Mouse (Mus musculus) hindbrain, embryonic 15.5 days (tissue): ENCODE measurements at regions not wholly inside any gene's neighbourhood (a gene's known extent, or its start where the extent isn't known, plus 50 kb on each side); places are given as distances from the start of the nearest gene placed in this dataset.

Experiments
- ATAC-seq: fragments of 200-750 bp; cut with Nextera tagmentation; 2 replicates; pipeline ENCODE4 v1.8.0; 2017; ENCODE audit warnings: low read depth, moderate number of reproducible peaks, moderate TSS enrichment; ENCODE audit not compliant: low FRiP score
- H3K27ac ChIP-seq: fragments of 300-500 bp; sonication (generic); replicated peaks from 2 replicates; pipeline ENCODE4 v1.5.1; 2015; ENCODE audit warnings: mild to moderate bottlenecking, inconsistent platforms
- H3K27me3 ChIP-seq: fragments of 300-500 bp; sonication (generic); 2 replicates; pipeline ENCODE4 v1.6.1; 2015; ENCODE audit warnings: control low read depth, inconsistent platforms
- H3K36me3 ChIP-seq: fragments of 300-500 bp; sonication (generic); 2 replicates; pipeline ENCODE4 v1.6.1; 2015; ENCODE audit warnings: control low read depth, inconsistent platforms
- H3K4me1 ChIP-seq: fragments of 300-500 bp; sonication (generic); replicated peaks from 2 replicates; pipeline ENCODE4 v1.6.1; 2015; ENCODE audit warnings: control low read depth, inconsistent platforms
- H3K4me2 ChIP-seq: fragments of 300-500 bp; sonication (generic); 2 replicates; pipeline ENCODE4 v1.6.1; 2015; ENCODE audit warnings: moderate library complexity, mild to moderate bottlenecking, inconsistent platforms
- H3K4me3 ChIP-seq: fragments of 300-500 bp; sonication (generic); 2 replicates; pipeline ENCODE4 v1.5.1; 2015; ENCODE audit warnings: mild to moderate bottlenecking, inconsistent platforms
- H3K9ac ChIP-seq: fragments of 300-500 bp; sonication (generic); 2 replicates; pipeline ENCODE4 v1.6.1; 2015; ENCODE audit warnings: inconsistent platforms
- H3K9me3 ChIP-seq: fragments of 300-500 bp; sonication (generic); 2 replicates; pipeline ENCODE4 v1.6.1; 2016; ENCODE audit warnings: control low read depth, inconsistent platforms
- WGBS: fragments of 180-500 bp; shearing (Covaris S2); methylation state at CpG from one replicate; pipeline ENCODE4 v1.1.7; 2015; 5-methylcytosine and 5-hydroxymethylcytosine counted together

DNA sequence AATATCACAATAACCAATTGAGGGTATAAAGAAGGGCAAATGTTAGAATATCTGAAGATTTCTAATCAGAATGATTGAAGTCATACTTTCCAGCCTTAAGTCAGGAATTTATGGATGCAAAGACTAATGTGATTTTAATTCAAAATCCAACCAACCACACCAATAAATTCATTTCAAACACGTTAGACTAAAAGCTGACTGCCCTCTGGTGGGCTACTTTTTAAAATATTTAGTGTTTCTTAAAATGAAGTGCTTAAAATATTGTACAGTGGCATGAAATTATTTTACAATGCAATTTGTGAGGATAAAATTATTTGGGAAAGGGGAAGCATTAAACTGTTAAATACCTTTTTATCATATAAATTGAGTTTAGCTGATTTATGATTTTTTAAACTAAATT lies 154.4 kb upstream of the Sp4 start:
- ATAC-seq: no peak
- 33% methylated on average over 1 of the region's 1 CpGs for WGBS
- H3K36me3 ChIP-seq: no peaks in the 10 kb centered on the region

DNA sequence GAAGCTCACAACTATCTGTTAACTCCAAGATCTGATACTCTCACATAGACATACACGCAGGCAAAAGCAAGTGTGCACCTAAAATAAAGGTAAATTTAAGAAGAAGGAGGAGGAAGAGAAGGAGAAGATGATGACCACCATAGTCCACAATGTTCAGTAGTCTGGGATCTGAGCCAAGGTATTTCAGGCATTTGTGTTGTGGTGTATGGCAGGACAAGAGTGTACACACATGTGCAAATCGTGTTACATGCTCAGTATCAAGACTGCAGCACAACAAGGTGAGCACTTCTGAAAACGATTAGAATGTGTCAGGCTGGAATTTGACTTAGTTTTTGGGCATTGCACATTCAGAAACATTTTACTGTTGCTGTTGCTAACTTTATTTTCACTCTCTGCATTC lies 138.4 kb upstream of the Sp4 start:
- Histone ChIP-seq H3K4me3 (no peak overlapping the region), H3K36me3 (no peaks in the 10 kb centered on the region), H3K27ac (no peak overlapping the region), H3K4me2 (no peak overlapping the region), H3K27me3 (no peaks in the 10 kb centered on the region), H3K4me1 (no peaks in the 10 kb centered on the region), H3K9me3 (no peaks in the 10 kb centered on the region), H3K9ac (no peak overlapping the region)
- ATAC-seq: no peak
- 85% methylated on average over 3 of the region's 3 CpGs for WGBS

More for the DNA sequence above, 154.4 kb upstream of the Sp4 start:
- H3K9ac ChIP-seq: no peak overlapping the region
- no peak overlapping the region for H3K4me2 ChIP-seq
- peaks cover 9% of the 10 kb centered on the region; the same call in 1 of the 2 replicates for H3K4me1 ChIP-seq
- no peak overlapping the region for H3K27ac ChIP-seq
- no peaks in the 10 kb centered on the region for H3K9me3 ChIP-seq
- H3K27me3 ChIP-seq: peaks cover 33% of the 10 kb centered on the region
- H3K4me3 ChIP-seq: no peak overlapping the region

DNA sequence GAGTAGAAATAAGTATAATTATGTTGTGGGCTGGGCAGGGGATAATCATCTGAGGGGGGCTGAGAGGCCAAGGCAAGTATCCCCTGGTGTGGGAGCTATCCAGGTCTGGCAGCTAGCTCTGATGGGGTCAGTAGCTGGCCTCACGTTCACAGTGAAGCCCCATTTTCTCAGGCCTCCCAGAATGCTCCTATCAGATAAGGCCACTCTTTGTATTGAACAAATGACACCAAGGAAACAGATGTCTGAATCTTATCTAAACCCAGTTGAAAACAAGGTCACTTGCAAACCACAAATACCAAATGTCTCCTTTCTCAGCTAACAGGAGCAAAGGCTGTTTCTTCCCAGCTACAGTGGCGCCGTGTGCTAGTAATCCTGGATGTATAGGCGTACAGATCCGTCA lies 137.6 kb upstream of the Sp4 start:
- Histone ChIP-seq H3K9me3 (no peaks in the 10 kb centered on the region), H3K4me2 (no peak overlapping the region), H3K4me3 (no peak overlapping the region), H3K27ac (no peak overlapping the region), H3K4me1 (no peaks in the 10 kb centered on the region), H3K27me3 (no peaks in the 10 kb centered on the region), H3K9ac (no peak overlapping the region), H3K36me3 (no peaks in the 10 kb centered on the region)
- WGBS: 91% methylated on average over 5 of the region's 5 CpGs
- no peak for ATAC-seq

DNA sequence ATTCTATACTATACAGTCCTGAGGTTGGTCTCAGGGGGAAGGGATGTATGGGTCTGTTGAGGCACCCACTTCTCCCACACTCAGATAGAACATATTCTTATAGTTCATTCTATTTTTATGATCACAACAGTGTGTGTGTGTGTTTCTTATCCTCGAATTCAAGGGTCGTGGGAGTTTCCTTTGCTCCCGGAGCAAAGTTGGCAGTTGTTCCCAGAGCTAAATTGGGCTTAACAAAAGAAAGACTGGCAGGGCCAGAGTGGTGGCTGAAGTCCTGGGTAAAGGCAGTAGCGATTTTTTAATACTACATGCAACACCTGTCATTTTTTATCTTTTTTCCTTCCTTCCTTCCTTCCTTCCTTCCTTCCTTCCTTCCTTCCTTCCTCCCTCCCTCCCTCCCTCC lies 131.5 kb upstream of the Sp4 start:
- Histone ChIP-seq H3K36me3 (no peaks in the 10 kb centered on the region), H3K4me1 (no peaks in the 10 kb centered on the region), H3K9ac (no peak overlapping the region), H3K27me3 (no peaks in the 10 kb centered on the region), H3K9me3 (no peaks in the 10 kb centered on the region), H3K27ac (no peak overlapping the region), H3K4me3 (no peak overlapping the region), H3K4me2 (no peak overlapping the region)
- no peak for ATAC-seq
- WGBS: 68% methylated on average over 4 of the region's 4 CpGs

DNA sequence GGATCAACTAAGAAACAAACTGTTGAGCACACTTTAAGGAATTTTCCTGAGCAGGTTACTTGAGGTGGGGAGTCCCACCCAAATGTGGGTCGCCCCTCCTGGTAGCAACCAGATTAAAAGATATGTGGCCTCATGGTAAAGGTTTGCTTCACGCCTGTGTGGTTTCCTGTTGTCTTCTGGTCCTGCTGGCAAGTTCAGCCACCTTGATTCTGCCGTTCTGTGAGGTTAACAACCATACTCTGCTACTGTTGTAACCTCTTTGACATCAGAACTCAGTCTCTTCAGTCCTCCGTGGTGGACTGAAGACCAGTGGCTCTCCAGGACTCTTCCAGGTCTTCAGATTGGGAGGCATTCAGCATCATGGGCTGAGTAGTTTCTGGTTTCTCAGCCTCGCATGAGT lies 127.1 kb upstream of the Sp4 start:
- no peaks in the 10 kb centered on the region for H3K36me3 ChIP-seq
- H3K9ac ChIP-seq: no peak overlapping the region
- H3K4me2 ChIP-seq: no peak overlapping the region
- H3K9me3 ChIP-seq: no peaks in the 10 kb centered on the region
- H3K27ac ChIP-seq: no peak overlapping the region
- H3K4me1 ChIP-seq: no peaks in the 10 kb centered on the region
- H3K27me3 ChIP-seq: no peaks in the 10 kb centered on the region
- no peak overlapping the region for H3K4me3 ChIP-seq
- WGBS: 83% methylated on average over 5 of the region's 5 CpGs
- ATAC-seq: no peak

DNA sequence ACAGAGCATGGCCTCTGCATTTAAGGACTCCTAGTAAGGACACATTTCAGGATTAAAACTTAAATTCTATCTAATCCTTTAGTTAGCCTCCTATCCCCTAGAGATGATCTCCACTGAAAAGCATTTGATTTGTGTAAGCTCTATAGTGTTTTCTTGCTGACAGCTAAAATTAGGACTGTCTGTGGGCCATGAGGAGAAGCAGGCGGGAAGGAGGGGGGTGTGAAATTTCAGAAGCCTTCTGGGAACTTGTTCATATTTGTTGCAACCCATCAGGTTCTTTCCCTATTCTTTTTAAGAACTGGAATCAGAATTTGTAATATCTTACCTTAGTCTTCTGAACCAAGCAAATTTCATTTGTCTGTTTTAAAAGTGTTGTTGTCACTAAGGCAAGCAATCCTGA lies 114.7 kb upstream of the Sp4 start:
- H3K36me3 ChIP-seq: no peaks in the 10 kb centered on the region
- H3K27ac ChIP-seq: no peak overlapping the region
- H3K9me3 ChIP-seq: no peaks in the 10 kb centered on the region
- no peak for ATAC-seq
- H3K9ac ChIP-seq: no peak overlapping the region
- no peaks in the 10 kb centered on the region for H3K4me1 ChIP-seq
- no peaks in the 10 kb centered on the region for H3K27me3 ChIP-seq
- WGBS: 84% methylated on average over 1 of the region's 1 CpGs
- no peak overlapping the region for H3K4me3 ChIP-seq
- no peak overlapping the region for H3K4me2 ChIP-seq

DNA sequence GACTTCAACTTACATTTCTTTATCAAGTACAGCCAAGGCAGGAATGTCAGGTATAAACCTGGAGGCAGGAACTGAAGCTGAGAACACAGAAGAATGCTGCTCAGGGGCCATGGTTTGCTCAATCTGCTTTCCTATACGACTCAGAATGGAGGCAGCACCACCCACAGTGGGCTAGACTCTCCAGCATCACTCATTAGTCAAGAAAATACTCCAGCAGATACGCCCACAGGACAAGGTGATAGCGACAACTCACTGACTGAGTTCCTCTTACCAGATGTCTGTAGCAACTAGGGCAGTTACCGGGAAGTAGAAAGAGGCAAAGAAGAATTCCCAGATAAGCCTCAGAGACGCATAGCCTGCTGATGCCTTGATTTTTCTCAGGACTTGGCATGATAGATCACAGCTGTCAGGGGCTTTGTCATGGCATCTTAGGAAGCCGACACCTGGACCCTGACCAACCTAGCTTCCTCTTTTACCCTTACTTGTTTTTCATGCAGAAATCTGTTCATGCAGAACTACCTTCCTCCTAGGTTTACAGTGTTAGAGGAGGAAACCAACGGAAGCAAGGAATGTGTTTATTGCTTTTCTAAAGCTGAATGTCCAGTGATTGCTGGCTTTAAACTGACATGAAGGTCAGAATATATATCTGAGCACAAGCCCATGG lies 110.7 kb upstream of the Sp4 start:
- no peak overlapping the region for H3K4me2 ChIP-seq
- H3K36me3 ChIP-seq: no peaks in the 10 kb centered on the region
- no peak overlapping the region for H3K9ac ChIP-seq
- no peaks in the 10 kb centered on the region for H3K27me3 ChIP-seq
- no peak overlapping the region for H3K4me3 ChIP-seq
- 68% methylated on average over 7 of the region's 7 CpGs for whole genome bisulfite sequencing
- H3K27ac ChIP-seq: no peak overlapping the region
- H3K4me1 ChIP-seq: no peaks in the 10 kb centered on the region
- ATAC-seq: no peak
- no peaks in the 10 kb centered on the region for H3K9me3 ChIP-seq

DNA sequence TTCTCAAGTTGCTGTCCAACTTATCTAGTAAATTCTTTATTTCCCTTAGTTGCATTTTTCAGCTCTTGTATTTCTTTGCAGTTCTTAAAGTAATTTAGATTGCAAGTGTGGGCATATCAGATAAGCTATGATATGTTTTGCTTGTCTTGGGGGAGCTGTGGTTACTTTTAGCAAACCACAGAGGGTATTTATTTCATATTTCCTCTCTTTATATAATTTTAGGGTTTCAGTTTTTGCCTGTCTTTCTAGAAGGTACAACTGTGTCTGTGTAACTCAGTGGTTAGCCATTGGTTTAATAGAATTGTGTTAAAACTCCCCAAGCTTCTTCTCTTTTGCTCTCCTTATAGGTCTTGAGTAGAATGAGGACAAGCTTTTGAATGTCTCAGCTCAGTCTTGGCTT lies 109.7 kb upstream of the Sp4 start:
- no peak overlapping the region for H3K27ac ChIP-seq
- no peak overlapping the region for H3K4me3 ChIP-seq
- no peaks in the 10 kb centered on the region for H3K36me3 ChIP-seq
- no peak for ATAC-seq
- no peaks in the 10 kb centered on the region for H3K4me1 ChIP-seq
- H3K9me3 ChIP-seq: no peaks in the 10 kb centered on the region
- no peaks in the 10 kb centered on the region for H3K27me3 ChIP-seq
- H3K4me2 ChIP-seq: no peak overlapping the region
- H3K9ac ChIP-seq: no peak overlapping the region

DNA sequence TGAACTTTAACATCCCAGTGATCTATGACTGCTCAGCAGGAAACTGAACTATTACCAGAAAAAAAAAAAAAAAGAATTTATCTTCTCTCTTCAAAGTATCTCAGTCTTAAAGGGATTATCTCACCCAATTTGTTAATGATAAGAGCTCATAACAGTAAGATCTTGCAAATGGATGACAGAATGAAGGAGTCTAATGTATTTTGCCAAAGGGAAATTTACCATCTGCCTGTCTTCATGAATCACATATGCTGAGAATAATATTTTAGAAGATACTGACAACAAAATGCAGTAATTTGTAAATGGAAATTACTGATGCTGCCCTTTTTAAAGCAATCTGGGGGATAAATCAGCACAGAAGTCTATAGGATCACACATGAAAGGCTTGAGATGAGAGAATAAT lies 103.9 kb upstream of the Sp4 start:
- H3K27me3 ChIP-seq: no peaks in the 10 kb centered on the region
- no peaks in the 10 kb centered on the region for H3K9me3 ChIP-seq
- no peaks in the 10 kb centered on the region for H3K4me1 ChIP-seq
- H3K4me2 ChIP-seq: no peak overlapping the region
- no peak overlapping the region for H3K9ac ChIP-seq
- H3K36me3 ChIP-seq: no peaks in the 10 kb centered on the region
- H3K4me3 ChIP-seq: no peak overlapping the region
- no peak for ATAC-seq
- no peak overlapping the region for H3K27ac ChIP-seq

DNA sequence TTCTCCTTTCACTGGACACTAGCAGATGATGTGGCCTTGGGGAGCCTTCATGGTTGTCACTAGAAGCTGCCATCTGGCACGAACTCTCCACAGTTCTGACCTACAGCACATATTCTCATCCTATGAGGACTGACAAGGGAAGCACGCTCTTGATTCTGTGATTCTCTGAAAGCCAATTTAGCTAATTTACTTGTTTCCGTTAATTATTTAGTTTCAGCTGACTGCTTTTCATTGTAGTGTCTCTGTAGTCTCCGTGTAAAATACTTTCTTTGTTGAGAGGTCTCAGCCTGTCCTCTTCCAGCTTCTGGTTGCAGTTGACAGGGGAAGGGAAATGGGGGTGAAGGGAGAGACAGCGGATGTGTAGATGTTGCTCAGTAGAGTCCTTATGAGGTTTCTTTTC lies 102.9 kb upstream of the Sp4 start:
- H3K4me1 ChIP-seq: no peaks in the 10 kb centered on the region
- no peak overlapping the region for H3K4me2 ChIP-seq
- no peak overlapping the region for H3K9ac ChIP-seq
- H3K36me3 ChIP-seq: no peaks in the 10 kb centered on the region
- no peak overlapping the region for H3K27ac ChIP-seq
- ATAC-seq: no peak
- 55% methylated on average over 5 of the region's 5 CpGs for WGBS
- no peak overlapping the region for H3K4me3 ChIP-seq
- H3K9me3 ChIP-seq: no peaks in the 10 kb centered on the region
- H3K27me3 ChIP-seq: no peaks in the 10 kb centered on the region

DNA sequence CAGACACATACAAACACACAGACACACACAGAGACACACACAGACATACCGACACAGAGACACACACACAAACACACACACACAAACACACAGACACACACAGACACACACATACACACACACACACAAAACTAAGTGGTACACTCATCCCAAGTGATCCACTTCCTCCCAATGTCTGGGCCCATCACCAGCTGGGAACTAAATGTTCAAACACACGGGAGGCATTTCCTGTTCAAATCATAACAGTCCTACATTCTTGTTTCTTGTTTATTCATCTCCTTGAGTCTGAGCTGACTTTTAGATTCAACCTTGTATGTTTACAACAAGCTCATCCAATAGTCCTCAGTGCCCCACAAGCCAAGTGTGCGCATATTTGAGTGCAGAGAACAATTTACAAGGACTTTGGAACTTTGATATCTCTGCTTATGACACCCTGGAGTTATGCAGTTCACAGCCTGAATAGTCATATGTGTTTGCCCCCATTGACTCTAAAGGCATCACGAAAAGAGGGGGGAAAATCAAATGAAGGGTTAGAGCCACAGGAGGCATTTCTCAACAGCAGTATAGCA lies 102.4 kb upstream of the Sp4 start:
- Histone ChIP-seq H3K4me3 (no peak overlapping the region), H3K9me3 (no peaks in the 10 kb centered on the region), H3K9ac (no peak overlapping the region), H3K27me3 (no peaks in the 10 kb centered on the region), H3K27ac (no peak overlapping the region), H3K36me3 (no peaks in the 10 kb centered on the region), H3K4me1 (no peaks in the 10 kb centered on the region), H3K4me2 (no peak overlapping the region)
- no peak for ATAC-seq
- WGBS: 82% methylated on average over 4 of the region's 4 CpGs

DNA sequence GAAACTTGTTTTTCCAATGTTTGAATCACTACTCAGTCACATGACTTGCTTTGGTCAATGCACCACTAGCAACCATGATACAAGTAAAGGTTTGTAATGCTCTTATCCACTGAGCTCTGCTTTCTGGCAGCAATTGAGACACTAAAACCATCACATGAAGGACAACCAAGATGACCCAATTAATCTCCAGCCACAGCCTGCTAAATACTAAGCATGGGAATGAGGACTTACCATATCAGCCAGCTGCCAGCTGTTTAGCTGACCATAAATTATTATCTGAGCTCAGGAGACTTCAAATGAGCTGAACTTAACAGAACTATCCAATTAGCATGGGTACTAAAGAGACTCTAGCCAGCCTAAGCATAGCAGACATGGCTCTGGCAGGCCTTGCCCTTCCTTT lies 100.1 kb upstream of the Sp4 start:
- H3K4me1 ChIP-seq: no peaks in the 10 kb centered on the region

DNA sequence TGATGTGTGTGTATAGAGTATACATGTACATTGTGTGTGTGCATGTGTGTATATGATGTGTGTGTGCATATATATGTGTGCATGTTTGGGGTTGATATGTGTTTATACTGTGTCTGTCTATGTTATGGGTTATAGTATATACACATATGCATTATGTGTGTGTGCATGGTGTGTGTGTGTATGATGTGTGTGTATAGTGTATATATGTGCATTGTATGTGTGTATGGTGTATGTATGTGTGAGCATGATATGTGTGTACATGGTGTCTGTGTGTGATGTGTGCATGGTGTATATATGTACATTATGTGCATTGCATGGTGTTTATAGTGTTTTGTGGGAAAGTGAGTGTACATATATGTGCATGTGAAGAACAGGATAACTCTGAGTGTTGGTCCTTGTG lies 90.4 kb upstream of the Sp4 start:
- Histone ChIP-seq H3K27ac (no peak overlapping the region), H3K4me3 (no peak overlapping the region), H3K36me3 (no peaks in the 10 kb centered on the region), H3K9ac (no peak overlapping the region), H3K9me3 (no peaks in the 10 kb centered on the region), H3K4me1 (no peaks in the 10 kb centered on the region), H3K4me2 (no peak overlapping the region), H3K27me3 (no peaks in the 10 kb centered on the region)
- no peak for ATAC-seq

More for the DNA sequence above, 100.1 kb upstream of the Sp4 start:
- Histone ChIP-seq H3K4me2 (no peak overlapping the region), H3K9me3 (no peaks in the 10 kb centered on the region), H3K4me3 (no peak overlapping the region), H3K27me3 (no peaks in the 10 kb centered on the region), H3K27ac (no peak overlapping the region), H3K36me3 (no peaks in the 10 kb centered on the region), H3K9ac (no peak overlapping the region)
- no peak for ATAC-seq
